Mouse (Mus musculus) ovary, adult 10 weeks (tissue): Measurements from ENCODE around the gene Xdh. TPM values are rescaled to one million over a fixed set of nuclear protein-coding genes. Genes with fewer than 3 reads are reported as not detected.

Source experiments
- polyA plus RNA-seq: library from polyadenylated mRNA; stranded (reverse); fragments of 350-450 nt; fragmentation: Illumina TruSeq; extraction: RNeasy Lipid Tissue Mini Kit (QIAGEN cat#74804); gene quantifications from one replicate; pipeline ENCODE4 v1.2.3, GENCODE M21; 2014

The Xdh gene
- 19.3 TPM for polyA plus RNA-seq

GRCm38 (mm10) chr17:73950062-73950735, at the start of gene Xdh:
Gene Xdh, minus strand, starts transcription at chr17:73950196.

Other genes with a start within 250 kb of the Xdh start
- not detected for gene Galnt14, start 239.7 kb downstream of the Xdh start, polyA plus RNA-seq
- gene Ehd3, start 146.1 kb downstream of the Xdh start, polyA plus RNA-seq = 10.4 TPM
- gene Srd5a2, start 97.7 kb upstream of the Xdh start, polyA plus RNA-seq = 22.9 TPM